Mouse (Mus musculus) left cerebral cortex, adult 18-20 months (tissue): ENCODE measurements around the gene Fn3krp. TPM values are rescaled to one million over a fixed set of nuclear protein-coding genes. Genes with fewer than 3 reads are reported as not detected.
A peak's percentile ranks its signal among the peaks of the same experiment; 100 is the strongest.

Source experiments
- DNase-seq, 2 experiments: peaks; one replicate each; pipeline ENCODE4 v3.0.0; 2021 to 2022; ENCODE audit warnings: low spot score in 2 of 2, mixed read lengths in 1 of 2
- long read RNA-seq, 2 experiments: library from polyadenylated mRNA; stranded (forward); transcript quantifications; one replicate each; pipeline ENCODE4 v2.0.0; 2021
- total RNA-seq, 2 experiments: library from RNA; stranded (reverse); gene quantifications; 2 replicates each; pipeline ENCODE4 v1.2.3; 2021

Fn3krp gene
- 10 to 100 TPM; 49.2 to 53.6 TPM for total RNA-seq
- long read RNA-seq, experiment 1, result 0 reads
- long read RNA-seq, experiment 2, partial matches to known transcripts, result 0 of 3 reads
- long read RNA-seq, experiment 2, other reads (novel, unspliced or antisense), result 0 of 3 reads

GRCm38 (mm10) chr11:121420830-121421552 is at the start of gene Fn3krp:
Fn3krp (plus strand) TSS chr11:121421401.
- DNase-seq, result peak; percentile 99

- DNase-seq, result no peak
These were observed 47.9 kb upstream of the Fn3krp start for GRCm38 (mm10) chr11:121373305-121373704.

GRCm38 (mm10) chr11:121378644-121379043 is 42.6 kb upstream of the Fn3krp start:
- no peak for DNase-seq

GRCm38 (mm10) chr11:121380294-121380693 is 40.9 kb upstream of the Fn3krp start:
- no peak for DNase-seq

GRCm38 (mm10) chr11:121387750-121388553 is 33.2 kb upstream of the Fn3krp start, which contains the start of gene Rab40b:
Rab40b (minus strand) TSS chr11:121388251.
- DNase-seq, result peak; percentile 93 to 96

GRCm38 (mm10) chr11:121388554-121388945 is 32.7 kb upstream of the Fn3krp start:
- DNase-seq, result no peak

GRCm38 (mm10) chr11:121390793-121391192 is 30.4 kb upstream of the Fn3krp start:
- DNase-seq, result no peak

- DNase-seq, result no peak
These were observed 28.8 kb upstream of the Fn3krp start for GRCm38 (mm10) chr11:121392405-121392804.

- DNase-seq, result peak in 1 of 2 experiments; percentile 54
These were observed 13.6 kb upstream of the Fn3krp start for GRCm38 (mm10) chr11:121407366-121408155.

GRCm38 (mm10) chr11:121414762-121415161 is 6.4 kb upstream of the Fn3krp start:
- no peak for DNase-seq

GRCm38 (mm10) chr11:121415351-121415750 is 5.8 kb upstream of the Fn3krp start:
- no peak for DNase-seq

- no peak for DNase-seq
These were observed 3.2 kb upstream of the Fn3krp start for GRCm38 (mm10) chr11:121417971-121418370.

GRCm38 (mm10) chr11:121418932-121419331 is 2.3 kb upstream of the Fn3krp start:
- DNase-seq, result peak in 1 of 2 experiments; percentile 42

GRCm38 (mm10) chr11:121420379-121420778 is 822 bp upstream of the Fn3krp start:
- DNase-seq, result no peak

- DNase-seq, result no peak
These were observed 462 bp downstream of the Fn3krp start for GRCm38 (mm10) chr11:121421553-121422173.

- DNase-seq, result no peak
These were observed 12.2 kb downstream of the Fn3krp start for GRCm38 (mm10) chr11:121433397-121433796.

- peak; percentile 95 to 96 for DNase-seq
These were observed 13.3 kb downstream of the Fn3krp start, which contains the start of gene Fn3k for GRCm38 (mm10) chr11:121434156-121435155. Fn3k (plus strand) TSS chr11:121434913.

- no peak for DNase-seq
These were observed 16.0 kb downstream of the Fn3krp start for GRCm38 (mm10) chr11:121437236-121437635.

GRCm38 (mm10) chr11:121439686-121440292 is 18.6 kb downstream of the Fn3krp start:
- DNase-seq, result no peak
